Mouse (Mus musculus): ENCODE data around the gene Cdc6.

DNA sequence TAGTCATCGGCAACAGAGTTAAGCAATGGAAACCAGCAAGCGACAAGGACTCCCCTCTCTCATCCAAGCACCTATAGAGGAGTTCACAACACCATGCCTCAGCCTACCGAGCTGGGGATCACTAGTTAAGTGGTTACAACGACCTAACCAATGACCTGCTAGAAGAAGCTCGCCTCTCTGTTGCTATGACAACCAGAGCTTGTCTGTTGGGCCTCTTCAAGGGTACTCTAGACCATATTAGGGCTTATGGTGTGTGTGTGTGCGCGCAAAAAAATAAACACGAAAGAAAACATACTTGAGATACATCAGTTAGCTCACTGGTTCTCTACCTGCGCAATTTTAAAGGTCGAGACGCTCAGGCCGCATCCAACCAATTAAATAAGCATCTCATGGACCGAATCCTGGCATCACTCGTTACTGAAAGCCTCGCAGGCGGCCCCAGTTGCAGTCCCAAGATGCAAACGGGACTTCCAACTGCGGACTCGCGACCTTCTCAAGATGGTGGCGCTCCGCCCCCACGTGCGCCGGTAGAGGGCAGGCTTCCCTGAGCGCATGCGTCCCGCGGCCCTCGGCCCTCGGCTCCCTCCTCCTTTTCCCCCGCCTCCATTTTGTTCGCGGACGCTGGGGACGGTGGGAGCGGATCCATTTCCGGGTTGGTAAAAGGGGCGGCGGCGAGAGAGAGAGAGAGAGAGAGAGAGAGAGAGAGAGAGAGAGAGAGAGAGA is 44.4 kb upstream of the Cdc6 start, which contains the start of gene Wipf2:
- TF ChIP-seq GATA1 (IDR thresholded peaks at IDR 0.05; ENCODE audit: low read length): no peak
- TF ChIP-seq TAL1 (IDR thresholded peaks at IDR 0.05; ENCODE audit: low read length): no peak

Measured in erythroblast, embryonic 14.5 days (primary cell).